Mouse (Mus musculus): Measurements from ENCODE around the gene Adamts3. TPM values are rescaled to one million over a fixed set of nuclear protein-coding genes. Genes with fewer than 3 reads are reported as not detected.
A peak's percentile ranks its signal among the peaks of the same experiment; 100 is the strongest.

Adamts3 gene
- polyA plus RNA-seq, 1 experiment from 2014 or later, result 4.3 TPM

- ATAC-seq (ENCODE audit: insufficient number of reproducible peaks, low FRiP score, low TSS enrichment, low read depth), result 0 out of 2 replicates have a peak, but pooled peaks have one; percentile 35
- peaks cover 11% of the 10 kb centered on the region for H3K4me1 ChIP-seq
- no peak overlapping the region for H3K4me3 ChIP-seq (replicated peaks)
- no peaks in the 10 kb centered on the region for H3K9me3 ChIP-seq (replicated peaks)
- H3K9ac ChIP-seq, result no peak overlapping the region
- 15% methylated on average over 1 of the region's 1 CpGs for WGBS
- no peak overlapping the region for H3K4me2 ChIP-seq (replicated peaks)
- H3K36me3 ChIP-seq, result no peaks in the 10 kb centered on the region
- H3K27ac ChIP-seq (replicated peaks), result no peak overlapping the region
- H3K27me3 ChIP-seq, result no peaks in the 10 kb centered on the region
Observed at GRCm38 (mm10) chr5:89704264-89704663, 178.9 kb downstream of the Adamts3 start.

GRCm38 (mm10) chr5:89701241-89702007 is 181.7 kb downstream of the Adamts3 start:
- WGBS, result 59% methylated on average over 9 of the region's 9 CpGs
- Histone ChIP-seq H3K4me2 (replicated peaks) (no peak overlapping the region), H3K9me3 (replicated peaks) (no peaks in the 10 kb centered on the region), H3K4me1 (peaks cover 11% of the 10 kb centered on the region), H3K4me3 (replicated peaks) (no peak overlapping the region), H3K27ac (replicated peaks) (no peak overlapping the region), H3K36me3 (no peaks in the 10 kb centered on the region), H3K27me3 (no peaks in the 10 kb centered on the region), H3K9ac (no peak overlapping the region)
- peak; percentile 55 for ATAC-seq (ENCODE audit: insufficient number of reproducible peaks, low FRiP score, low TSS enrichment, low read depth)

GRCm38 (mm10) chr5:89687826-89688225 is 195.3 kb downstream of the Adamts3 start:
- no peak overlapping the region for H3K4me3 ChIP-seq (replicated peaks)
- H3K27me3 ChIP-seq, result no peaks in the 10 kb centered on the region
- H3K9me3 ChIP-seq (replicated peaks), result no peaks in the 10 kb centered on the region
- no peaks in the 10 kb centered on the region for H3K4me1 ChIP-seq
- no peak overlapping the region for H3K27ac ChIP-seq (replicated peaks)
- H3K36me3 ChIP-seq, result no peaks in the 10 kb centered on the region
- no peak for ATAC-seq (ENCODE audit: insufficient number of reproducible peaks, low FRiP score, low TSS enrichment, low read depth)
- H3K4me2 ChIP-seq (replicated peaks), result no peak overlapping the region
- WGBS, result 87% methylated on average over 1 of the region's 1 CpGs
- no peak overlapping the region for H3K9ac ChIP-seq

- Histone ChIP-seq H3K4me3 (replicated peaks) (no peak overlapping the region), H3K9ac (no peak overlapping the region), H3K4me1 (no peaks in the 10 kb centered on the region), H3K4me2 (replicated peaks) (no peak overlapping the region), H3K36me3 (no peaks in the 10 kb centered on the region), H3K27ac (replicated peaks) (no peak overlapping the region), H3K9me3 (replicated peaks) (no peaks in the 10 kb centered on the region), H3K27me3 (no peaks in the 10 kb centered on the region)
- no peak for ATAC-seq (ENCODE audit: insufficient number of reproducible peaks, low FRiP score, low TSS enrichment, low read depth)
- WGBS, result 53% methylated on average over 5 of the region's 5 CpGs
Observed at GRCm38 (mm10) chr5:89679871-89680536, 203.1 kb downstream of the Adamts3 start.

- no peak overlapping the region for H3K9ac ChIP-seq
- H3K4me2 ChIP-seq (replicated peaks), result no peak overlapping the region
- H3K4me1 ChIP-seq, result no peaks in the 10 kb centered on the region
- H3K27ac ChIP-seq (replicated peaks), result no peak overlapping the region
- 88% methylated on average over 4 of the region's 4 CpGs for WGBS
- H3K9me3 ChIP-seq (replicated peaks), result no peaks in the 10 kb centered on the region
- no peaks in the 10 kb centered on the region for H3K36me3 ChIP-seq
- no peaks in the 10 kb centered on the region for H3K27me3 ChIP-seq
- H3K4me3 ChIP-seq (replicated peaks), result no peak overlapping the region
- ATAC-seq (ENCODE audit: insufficient number of reproducible peaks, low FRiP score, low TSS enrichment, low read depth), result no peak
Observed at GRCm38 (mm10) chr5:89678148-89678547, 205.0 kb downstream of the Adamts3 start.

DNA sequence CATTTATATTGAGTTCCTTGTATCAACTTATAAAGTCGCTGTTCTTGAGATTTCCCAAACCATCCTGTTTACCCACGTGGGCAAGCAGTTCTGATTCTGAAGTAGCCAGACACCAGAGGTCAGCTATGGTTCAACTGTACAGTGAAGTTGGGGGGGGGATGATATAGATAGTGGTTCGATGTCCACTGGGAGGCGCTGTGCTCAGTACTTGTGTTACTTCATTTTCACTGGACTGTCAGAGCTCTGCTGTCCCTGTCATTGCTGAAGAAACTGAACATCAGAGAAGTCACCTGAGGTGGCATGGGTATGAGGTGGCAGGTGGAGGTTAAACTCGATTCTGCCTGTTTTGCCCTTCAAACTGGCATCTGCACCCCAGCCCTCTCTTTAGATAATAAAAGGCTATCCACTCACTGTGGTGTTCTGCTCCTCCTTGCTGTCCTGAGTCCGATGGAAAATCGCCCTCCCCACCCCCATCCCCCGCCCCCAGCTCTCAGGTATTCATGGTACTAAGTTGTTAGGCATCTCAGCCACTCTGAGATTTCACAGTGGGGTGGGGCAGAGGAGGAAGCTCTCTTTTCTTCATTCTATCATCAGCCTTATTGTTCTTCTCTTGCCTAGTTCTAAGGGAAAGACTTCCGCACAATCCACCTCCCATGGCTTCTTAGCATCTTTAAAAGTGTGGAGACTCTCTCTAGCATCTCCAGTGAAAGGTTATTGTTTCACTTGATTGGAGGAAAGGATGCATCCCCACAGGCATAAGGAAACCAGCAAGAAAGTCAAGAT is 208.9 kb downstream of the Adamts3 start:
- Histone ChIP-seq H3K4me1 (no peaks in the 10 kb centered on the region), H3K9ac (no peak overlapping the region), H3K9me3 (replicated peaks) (no peaks in the 10 kb centered on the region), H3K4me3 (replicated peaks) (no peak overlapping the region), H3K4me2 (replicated peaks) (no peak overlapping the region), H3K36me3 (no peaks in the 10 kb centered on the region), H3K27ac (replicated peaks) (no peak overlapping the region), H3K27me3 (no peaks in the 10 kb centered on the region)
- ATAC-seq (ENCODE audit: insufficient number of reproducible peaks, low FRiP score, low TSS enrichment, low read depth), result no peak
- WGBS, result 83% methylated on average over 9 of the region's 9 CpGs

DNA sequence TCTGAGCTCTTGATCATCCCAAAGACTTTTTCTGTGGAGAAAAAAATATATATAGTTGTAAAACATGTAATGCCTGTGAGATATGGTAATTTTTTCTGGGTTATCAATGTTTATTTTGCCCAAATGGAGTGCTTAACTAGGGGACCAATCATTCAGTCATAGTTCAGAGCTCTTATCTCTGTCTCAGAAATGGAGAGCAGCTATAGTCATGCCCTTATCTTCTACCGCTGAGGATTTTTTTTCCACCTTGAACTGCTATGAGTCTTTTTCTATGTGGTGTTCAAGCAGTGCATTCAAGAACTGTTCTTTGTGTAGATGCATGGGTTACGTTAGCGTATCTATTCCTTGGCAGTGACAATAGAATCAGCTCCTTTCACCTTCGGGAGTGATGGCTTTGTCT is 210.2 kb downstream of the Adamts3 start:
- H3K36me3 ChIP-seq, result no peaks in the 10 kb centered on the region
- WGBS, result 86% methylated on average over 4 of the region's 4 CpGs
- H3K27ac ChIP-seq (replicated peaks), result no peak overlapping the region
- no peak overlapping the region for H3K4me3 ChIP-seq (replicated peaks)
- no peaks in the 10 kb centered on the region for H3K27me3 ChIP-seq
- no peaks in the 10 kb centered on the region for H3K4me1 ChIP-seq
- no peak overlapping the region for H3K4me2 ChIP-seq (replicated peaks)
- no peak for ATAC-seq (ENCODE audit: insufficient number of reproducible peaks, low FRiP score, low TSS enrichment, low read depth)
- no peak overlapping the region for H3K9ac ChIP-seq
- no peaks in the 10 kb centered on the region for H3K9me3 ChIP-seq (replicated peaks)

DNA sequence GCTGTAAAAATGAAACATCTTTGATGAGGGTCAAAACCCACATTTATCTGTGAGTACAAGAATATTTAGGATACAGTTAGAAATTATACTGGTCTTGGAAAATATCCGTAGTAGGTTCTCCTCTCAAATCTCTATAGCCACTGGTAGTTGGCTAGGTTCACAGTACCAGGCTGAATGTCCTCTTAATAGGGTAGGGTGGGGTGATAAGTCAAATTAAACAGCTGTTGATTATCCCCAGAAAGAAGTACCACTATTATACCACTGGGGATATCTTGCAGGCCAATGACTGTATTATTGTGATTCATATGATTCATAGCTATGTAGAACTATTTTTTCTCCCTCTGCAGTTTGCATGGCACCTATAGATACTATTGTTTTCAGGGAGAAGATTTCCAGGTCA is 228.8 kb downstream of the Adamts3 start:
- Histone ChIP-seq H3K4me1 (no peaks in the 10 kb centered on the region), H3K27ac (replicated peaks) (no peak overlapping the region), H3K36me3 (no peaks in the 10 kb centered on the region), H3K9ac (no peak overlapping the region), H3K27me3 (no peaks in the 10 kb centered on the region), H3K4me2 (replicated peaks) (no peak overlapping the region), H3K9me3 (replicated peaks) (no peaks in the 10 kb centered on the region), H3K4me3 (replicated peaks) (no peak overlapping the region)
- WGBS, result 88% methylated on average over 1 of the region's 1 CpGs
- no peak for ATAC-seq (ENCODE audit: insufficient number of reproducible peaks, low FRiP score, low TSS enrichment, low read depth)

GRCm38 (mm10) chr5:89653862-89654261 is 229.3 kb downstream of the Adamts3 start:
- ATAC-seq (ENCODE audit: insufficient number of reproducible peaks, low FRiP score, low TSS enrichment, low read depth), result no peak
- H3K27ac ChIP-seq (replicated peaks), result no peak overlapping the region
- WGBS, result 74% methylated on average over 2 of the region's 2 CpGs

DNA sequence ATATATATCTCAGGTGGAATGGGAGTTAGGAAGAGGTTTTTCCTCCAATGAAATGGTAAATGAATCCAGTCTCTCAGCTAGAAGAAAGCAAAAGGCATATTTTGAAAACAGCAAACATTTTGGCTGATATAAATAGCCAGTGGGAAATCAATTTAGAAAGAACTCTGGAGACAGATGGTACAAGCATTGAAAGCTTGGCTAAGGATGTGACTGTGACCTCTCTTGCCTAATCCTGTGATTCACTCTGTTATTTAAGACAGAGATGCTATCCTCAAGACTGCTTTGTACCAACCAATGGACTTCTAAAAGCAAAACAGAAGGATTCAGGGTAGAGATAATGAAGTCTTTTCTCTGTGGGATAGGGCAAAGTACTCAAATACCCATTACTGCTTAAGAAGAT is 236.2 kb downstream of the Adamts3 start:
- no peak for ATAC-seq (ENCODE audit: insufficient number of reproducible peaks, low FRiP score, low TSS enrichment, low read depth)
- no peaks in the 10 kb centered on the region for H3K27me3 ChIP-seq
- H3K4me1 ChIP-seq, result no peaks in the 10 kb centered on the region

More at GRCm38 (mm10) chr5:89653862-89654261, 229.3 kb downstream of the Adamts3 start:
- Histone ChIP-seq H3K4me1 (no peaks in the 10 kb centered on the region), H3K27me3 (no peaks in the 10 kb centered on the region), H3K4me2 (replicated peaks) (no peak overlapping the region), H3K9me3 (replicated peaks) (no peaks in the 10 kb centered on the region), H3K36me3 (no peaks in the 10 kb centered on the region), H3K9ac (no peak overlapping the region), H3K4me3 (replicated peaks) (no peak overlapping the region)

DNA sequence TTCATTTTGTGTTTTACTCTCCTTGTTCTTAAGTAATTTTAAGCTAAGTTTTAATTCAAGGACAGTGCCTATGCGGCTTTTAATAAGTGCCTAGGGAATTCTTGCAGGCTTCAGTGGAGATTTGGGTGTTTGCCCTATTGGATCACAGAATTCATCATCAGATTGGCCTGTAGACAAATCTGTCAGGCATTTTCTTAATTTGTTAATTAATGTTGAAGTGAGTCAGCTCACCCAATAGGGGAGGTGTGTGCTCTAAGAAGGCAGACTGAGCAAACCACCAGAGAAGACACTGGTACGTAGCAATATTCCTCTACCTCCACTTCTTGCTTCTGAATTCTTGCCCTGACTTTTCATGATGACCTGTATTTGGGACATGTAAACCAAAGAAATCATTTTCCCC is 247.7 kb downstream of the Adamts3 start:
- Histone ChIP-seq H3K36me3 (no peaks in the 10 kb centered on the region), H3K9me3 (replicated peaks) (no peaks in the 10 kb centered on the region), H3K4me2 (replicated peaks) (no peak overlapping the region), H3K4me1 (no peaks in the 10 kb centered on the region), H3K9ac (no peak overlapping the region), H3K27ac (replicated peaks) (no peak overlapping the region), H3K27me3 (no peaks in the 10 kb centered on the region), H3K4me3 (replicated peaks) (no peak overlapping the region)
- no peak for ATAC-seq (ENCODE audit: insufficient number of reproducible peaks, low FRiP score, low TSS enrichment, low read depth)
- WGBS, result 80% methylated on average over 2 of the region's 2 CpGs

More for the DNA sequence above, 236.2 kb downstream of the Adamts3 start:
- Histone ChIP-seq H3K36me3 (no peaks in the 10 kb centered on the region), H3K27ac (replicated peaks) (no peak overlapping the region), H3K4me2 (replicated peaks) (no peak overlapping the region), H3K9ac (no peak overlapping the region), H3K9me3 (replicated peaks) (no peaks in the 10 kb centered on the region), H3K4me3 (replicated peaks) (no peak overlapping the region)

All from embryonic facial prominence, embryonic 15.5 days (tissue).